Mouse (Mus musculus) central nervous system, embryonic 18 days (tissue): ENCODE results near the gene Scin. TPM values are rescaled to one million over a fixed set of nuclear protein-coding genes. Genes with fewer than 3 reads are reported as not detected.

Source experiments
- polyA plus RNA-seq: library from polyadenylated mRNA; depleted of rRNA; stranded (reverse); fragments of >200 nt; gene quantifications from 2 replicates; pipeline ENCODE4 v1.2.3, GENCODE M21; 2012; rRNA removed

The Scin gene
- polyA plus RNA-seq = 0.04 and 0.20 TPM in 2 replicates

DNA sequence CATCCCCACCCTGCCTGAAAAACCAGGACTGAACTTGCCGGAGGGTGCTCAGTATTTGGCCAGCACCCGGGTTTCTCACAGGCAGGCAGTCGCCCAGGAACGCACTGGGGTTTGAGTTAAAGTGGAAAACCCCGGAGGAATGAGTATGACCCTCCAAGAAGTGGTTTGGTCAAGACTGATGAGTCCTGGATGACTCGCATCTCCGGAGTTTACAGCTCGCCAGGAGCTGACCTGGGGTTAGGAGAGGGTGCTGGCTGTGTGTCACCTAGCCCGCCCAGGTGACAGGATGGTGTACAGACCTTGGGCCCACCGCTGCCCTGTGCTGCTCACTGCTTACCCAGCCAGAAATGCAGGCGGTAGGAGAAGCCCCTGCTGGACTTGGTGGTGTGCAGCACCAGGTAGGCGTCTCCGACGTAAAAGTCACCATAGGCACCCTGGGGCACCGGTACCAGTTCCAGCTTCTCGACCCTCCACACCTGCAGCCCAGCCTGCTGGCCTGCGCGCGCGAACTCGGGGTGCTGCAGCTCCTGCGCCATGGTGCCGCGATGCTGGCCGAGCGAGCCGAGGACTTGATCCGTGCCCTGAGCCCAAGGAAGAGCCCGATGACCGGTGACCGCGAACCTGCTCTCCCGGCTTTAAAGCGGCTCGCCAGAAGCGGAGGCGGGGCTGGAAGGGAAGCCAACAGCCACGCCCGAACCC is at the start of gene Scin:
TSS of gene Scin (minus strand) at position 656 of the 699 bp plus-strand sequence.

DNA sequence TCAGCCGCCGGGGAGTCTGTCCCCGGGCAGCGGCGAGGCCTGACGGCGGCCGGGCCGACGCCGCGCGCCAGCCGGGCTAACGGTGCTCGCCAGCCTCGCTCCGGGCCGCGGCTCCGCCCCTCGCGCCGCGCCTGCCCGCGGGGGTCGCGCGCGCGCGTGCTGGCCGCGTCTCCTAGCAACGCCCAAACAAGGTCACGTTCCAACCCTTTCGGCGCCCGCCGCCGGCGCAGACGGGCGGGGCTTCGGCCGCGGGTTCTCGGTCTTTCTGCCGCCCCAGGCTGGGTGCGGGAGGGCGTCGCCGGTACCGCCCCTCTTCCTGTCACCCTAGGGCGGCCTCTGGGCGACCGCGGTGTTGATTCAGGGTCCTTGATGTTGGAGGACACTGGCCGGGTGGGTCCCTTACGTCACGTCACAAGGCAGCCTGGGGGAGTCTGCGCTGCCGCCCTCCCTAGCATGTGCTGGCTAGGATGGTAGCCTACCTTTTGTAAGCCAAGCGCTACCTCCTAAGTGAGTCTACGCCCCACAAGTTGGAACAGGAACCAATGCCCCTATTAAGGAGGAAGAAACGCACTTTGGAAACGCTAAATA is 96.1 kb downstream of the Scin start, which contains the start of gene Arl4a:
TSS of gene Arl4a (minus strand) at position 150 of the 588 bp plus-strand sequence.

Other genes starting within 250 kb of the Scin start
- 46.3 and 48.7 TPM in 2 replicates for gene Arl4a, start 96.2 kb downstream of the Scin start, polyA plus RNA-seq
- gene Lsmem1, start 65.3 kb upstream of the Scin start, polyA plus RNA-seq = 0.32 and 0.63 TPM in 2 replicates
- gene Ifrd1, start 114.3 kb upstream of the Scin start, polyA plus RNA-seq = 62.8 and 72.1 TPM in 2 replicates